Mouse (Mus musculus) urinary bladder, postnatal 4 days (tissue): ENCODE results near the gene Rhog.

ENCODE experiments used
- DNase-seq, 2 experiments: peaks; one replicate each; pipeline ENCODE4 v3.0.0; 2021 to 2022; ENCODE audit warnings: low spot score in 2 of 2

The Rhog gene

GRCm38 (mm10) chr7:102250631-102251214, 5.1 kb downstream of the Rhog start:
- DNase-seq: peak; percentile 90 to 92

- peak; percentile 74 to 75 for DNase-seq
Observed at GRCm38 (mm10) chr7:102249896-102250630, 5.8 kb downstream of the Rhog start.

- no peak for DNase-seq
Observed at GRCm38 (mm10) chr7:102249531-102249895, 6.3 kb downstream of the Rhog start.

- no peak for DNase-seq
Observed at GRCm38 (mm10) chr7:102248691-102249404, 7.0 kb downstream of the Rhog start.

GRCm38 (mm10) chr7:102246956-102247797, 8.7 kb downstream of the Rhog start:
- no peak for DNase-seq

GRCm38 (mm10) chr7:102246265-102246664, 9.6 kb downstream of the Rhog start:
- DNase-seq: no peak

GRCm38 (mm10) chr7:102245775-102246174, 10.1 kb downstream of the Rhog start:
- no peak for DNase-seq

- DNase-seq: no peak
Observed at GRCm38 (mm10) chr7:102244782-102245535, 10.9 kb downstream of the Rhog start.

GRCm38 (mm10) chr7:102243870-102244269, 12.0 kb downstream of the Rhog start:
- DNase-seq: no peak

- no peak for DNase-seq
Observed at GRCm38 (mm10) chr7:102242917-102243316, 12.9 kb downstream of the Rhog start.

GRCm38 (mm10) chr7:102242371-102242770, 13.5 kb downstream of the Rhog start:
- DNase-seq: no peak

- no peak for DNase-seq
Observed at GRCm38 (mm10) chr7:102239591-102239990, 16.3 kb downstream of the Rhog start.

- no peak for DNase-seq
Observed at GRCm38 (mm10) chr7:102238686-102239286, 17.1 kb downstream of the Rhog start.

- DNase-seq: no peak
Observed at GRCm38 (mm10) chr7:102233059-102233458, 22.8 kb downstream of the Rhog start.

- no peak for DNase-seq
Observed at GRCm38 (mm10) chr7:102229814-102230213, 26.0 kb downstream of the Rhog start.

GRCm38 (mm10) chr7:102228049-102228670, 27.7 kb downstream of the Rhog start:
- no peak for DNase-seq

GRCm38 (mm10) chr7:102226051-102226450, 29.8 kb downstream of the Rhog start:
- no peak for DNase-seq

GRCm38 (mm10) chr7:102223883-102224738, 31.7 kb downstream of the Rhog start:
- no peak for DNase-seq

GRCm38 (mm10) chr7:102222830-102223556, 32.9 kb downstream of the Rhog start:
- DNase-seq: peak in 1 of 2 experiments; percentile 68
